Mouse (Mus musculus) B cell, adult 2 months (primary cell): ENCODE data around the gene Avpi1.

ENCODE experiments used
- DNase-seq, 2 experiments: peaks; one replicate each; pipeline ENCODE4 v3.0.0; 2022

Gene Avpi1

GRCm38 (mm10) chr19:42144541-42145167 is 15.8 kb upstream of the Avpi1 start:
- peak; percentile 86 to 87 for DNase-seq

GRCm38 (mm10) chr19:42144067-42144466 is 15.2 kb upstream of the Avpi1 start:
- peak in 1 of 2 experiments; percentile 29 for DNase-seq

- no peak for DNase-seq
Measured at GRCm38 (mm10) chr19:42142757-42143156, 13.9 kb upstream of the Avpi1 start.

- no peak for DNase-seq
Measured at GRCm38 (mm10) chr19:42141998-42142397, 13.1 kb upstream of the Avpi1 start.

GRCm38 (mm10) chr19:42139724-42140517 is 11.1 kb upstream of the Avpi1 start:
- no peak for DNase-seq

- no peak for DNase-seq
Measured at GRCm38 (mm10) chr19:42138517-42139285, 9.8 kb upstream of the Avpi1 start.

- DNase-seq: no peak
Measured at GRCm38 (mm10) chr19:42137167-42137672, 8.4 kb upstream of the Avpi1 start.

- DNase-seq: no peak
Measured at GRCm38 (mm10) chr19:42136126-42136525, 7.3 kb upstream of the Avpi1 start.

- DNase-seq: no peak
Measured at GRCm38 (mm10) chr19:42135070-42135469, 6.2 kb upstream of the Avpi1 start.

GRCm38 (mm10) chr19:42131101-42131500 is 2.2 kb upstream of the Avpi1 start:
- DNase-seq: no peak

GRCm38 (mm10) chr19:42130294-42130606 is 1.4 kb upstream of the Avpi1 start:
- DNase-seq: no peak

- DNase-seq: no peak
Measured at GRCm38 (mm10) chr19:42129509-42130293, 842 bp upstream of the Avpi1 start.

- DNase-seq: peak in 1 of 2 experiments; percentile 14
Measured at GRCm38 (mm10) chr19:42128052-42128740, 663 bp downstream of the Avpi1 start.

GRCm38 (mm10) chr19:42127024-42127423 is 1.8 kb downstream of the Avpi1 start:
- no peak for DNase-seq

- no peak for DNase-seq
Measured at GRCm38 (mm10) chr19:42126219-42126605, 2.6 kb downstream of the Avpi1 start.

GRCm38 (mm10) chr19:42125501-42126218 is 3.2 kb downstream of the Avpi1 start:
- no peak for DNase-seq

- no peak for DNase-seq
Measured at GRCm38 (mm10) chr19:42124684-42125083, 4.2 kb downstream of the Avpi1 start.

- DNase-seq: no peak
Measured at GRCm38 (mm10) chr19:42120451-42120850, 8.4 kb downstream of the Avpi1 start.

GRCm38 (mm10) chr19:42118596-42118995 is 10.3 kb downstream of the Avpi1 start:
- DNase-seq: no peak

- DNase-seq: no peak
Measured at GRCm38 (mm10) chr19:42118142-42118541, 10.7 kb downstream of the Avpi1 start.

GRCm38 (mm10) chr19:42115783-42116335 is 13.0 kb downstream of the Avpi1 start:
- no peak for DNase-seq
